Comparison of ENCODE assay signal across 19 mouse cellular contexts in the genomic region with DNA sequence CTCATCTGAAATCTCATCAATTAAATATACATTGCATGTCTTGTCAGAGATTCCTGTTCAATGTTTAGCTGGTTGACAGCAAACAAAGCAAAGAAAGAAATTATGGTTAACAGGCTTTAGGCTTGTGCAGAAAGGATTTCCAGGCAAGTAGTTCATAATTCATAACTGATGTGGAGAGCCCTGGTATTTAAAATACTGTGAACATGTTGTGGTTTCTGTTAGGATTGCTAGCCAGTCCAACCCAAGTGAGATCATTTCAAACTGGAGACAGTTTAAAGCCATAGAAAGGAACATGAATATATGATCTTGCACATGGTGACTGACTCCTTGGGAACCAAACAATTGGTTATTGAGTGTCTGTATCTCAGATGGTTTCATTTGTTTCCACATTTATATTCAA.
"Had no signal": no experiment of that assay in that cellular context is flagged by ENCODE, and none has a peak within 500 bp of the region (broad histone marks: within the 10 kb centered on the region; RNA-seq: fewer than 3 reads in every experiment).

No protein-coding gene starts in this region.

- H3K36me3 ChIP-seq: midbrain, embryonic 10.5 days; midbrain, embryonic 12.5 days; neural tube, embryonic 13.5 days; neural tube, embryonic 15.5 days had no signal

- H3K4me1 ChIP-seq: midbrain, embryonic 10.5 days; midbrain, embryonic 12.5 days; neural tube, embryonic 13.5 days; neural tube, embryonic 15.5 days had no signal

- H3K4me2 ChIP-seq: lung, embryonic 14.5 days; midbrain, embryonic 12.5 days; neural tube, embryonic 13.5 days; neural tube, embryonic 15.5 days had no signal

- H3K9me3 ChIP-seq: midbrain, embryonic 10.5 days; midbrain, embryonic 12.5 days; neural tube, embryonic 13.5 days; neural tube, embryonic 15.5 days had no signal

- H3K27me3 ChIP-seq: midbrain, embryonic 12.5 days; neural tube, embryonic 13.5 days; neural tube, embryonic 15.5 days had no signal

- DNase-seq: lung, adult 18-20 months; lung, embryonic 14.5 days; lung, postnatal 10 days; lung, postnatal 4 days; midbrain, embryonic 14.5 days; retina, postnatal 1 day; right cerebral cortex, adult 18-20 months; right cerebral cortex, postnatal 25 days; right cerebral cortex, postnatal 4 days; spleen, adult 18-20 months; thymus, adult 18-20 months; thymus, postnatal 25 days; thymus, postnatal 4 days had no signal

- H3K27ac ChIP-seq: midbrain, embryonic 10.5 days; midbrain, embryonic 12.5 days; neural tube, embryonic 13.5 days; neural tube, embryonic 15.5 days had no signal

- H3K4me3 ChIP-seq: midbrain, embryonic 10.5 days; midbrain, embryonic 12.5 days; myocyte; neural tube, embryonic 13.5 days; neural tube, embryonic 15.5 days had no signal

- H3K9ac ChIP-seq: lung, embryonic 14.5 days; midbrain, embryonic 12.5 days; neural tube, embryonic 13.5 days; neural tube, embryonic 15.5 days had no signal

- ATAC-seq: midbrain, embryonic 16.5 days had no signal
